Mouse (Mus musculus): ENCODE measurements around the gene Epgn.

Epgn gene

DNA sequence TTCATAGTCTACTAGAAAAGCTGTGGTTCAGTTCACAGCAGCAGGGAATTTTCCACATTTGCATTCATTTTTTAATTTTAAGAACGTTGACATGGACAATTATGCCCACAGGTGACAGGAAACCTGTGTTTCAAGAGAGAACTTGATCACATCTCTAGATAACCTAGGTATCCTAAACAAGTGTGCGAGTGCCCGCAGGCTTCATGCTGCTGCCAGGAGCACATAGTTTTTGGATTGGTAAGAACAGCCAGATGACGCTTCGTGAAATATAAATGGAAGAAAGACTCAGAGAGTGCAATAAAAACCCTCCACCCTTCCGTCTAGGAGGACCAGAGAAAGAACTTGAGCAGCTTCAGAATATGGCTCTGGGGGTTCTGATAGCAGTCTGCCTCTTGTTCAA is at the start of gene Epgn:
Epgn (plus strand) TSS at position 301 of the 400 bp plus-strand sequence.
- in situ Hi-C loops (cut with MboI, MseI): no loop called here

DNA sequence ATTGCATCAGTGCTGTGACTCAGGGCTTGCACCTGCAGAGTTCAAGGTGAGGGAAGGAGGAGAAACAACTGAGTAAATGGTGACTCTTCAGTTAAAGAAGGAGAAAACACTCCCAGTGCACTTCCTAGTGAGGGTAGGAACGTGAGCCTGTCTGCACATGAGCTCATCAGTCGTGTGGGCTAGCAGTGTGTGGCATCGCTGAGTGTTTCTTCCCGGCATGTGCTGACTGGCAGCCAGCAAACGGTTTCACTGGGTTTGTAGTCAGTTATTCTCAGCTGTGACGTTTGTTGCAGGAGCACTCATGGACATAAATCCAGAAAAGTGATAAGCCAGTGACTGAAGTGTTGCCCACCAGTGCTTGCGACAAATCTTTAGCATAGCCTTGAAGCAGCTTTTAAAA is 47.0 kb upstream of the Epgn start:
- in situ Hi-C loops (cut with MboI, MseI): loop anchor here (25.0 kb wide), 1 partner anchor 1068 kb away; no protein-coding TSS in a partner anchor

DNA sequence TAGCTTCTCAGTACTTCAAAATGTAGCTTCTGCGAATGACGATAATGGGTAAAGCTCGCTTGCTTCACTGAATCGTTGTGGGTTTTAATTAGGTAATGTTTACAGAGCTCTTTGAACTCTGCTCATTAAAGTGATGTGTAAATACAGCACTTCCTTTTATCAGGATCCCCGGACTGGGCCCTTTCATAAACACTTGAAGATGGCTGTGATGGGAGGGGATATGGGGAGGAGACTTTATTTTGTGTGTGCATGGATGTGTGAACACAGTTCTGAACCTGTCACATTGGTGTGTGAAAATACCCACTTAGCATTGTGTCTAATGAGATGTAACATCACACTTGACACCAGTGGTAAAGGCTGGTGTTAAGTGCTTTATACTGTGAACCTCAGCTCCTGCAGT is 39.7 kb upstream of the Epgn start:
- in situ Hi-C loops (cut with MboI, MseI): loop anchor here (25.0 kb wide), 1 partner anchor 1075 kb away; no protein-coding TSS in a partner anchor

DNA sequence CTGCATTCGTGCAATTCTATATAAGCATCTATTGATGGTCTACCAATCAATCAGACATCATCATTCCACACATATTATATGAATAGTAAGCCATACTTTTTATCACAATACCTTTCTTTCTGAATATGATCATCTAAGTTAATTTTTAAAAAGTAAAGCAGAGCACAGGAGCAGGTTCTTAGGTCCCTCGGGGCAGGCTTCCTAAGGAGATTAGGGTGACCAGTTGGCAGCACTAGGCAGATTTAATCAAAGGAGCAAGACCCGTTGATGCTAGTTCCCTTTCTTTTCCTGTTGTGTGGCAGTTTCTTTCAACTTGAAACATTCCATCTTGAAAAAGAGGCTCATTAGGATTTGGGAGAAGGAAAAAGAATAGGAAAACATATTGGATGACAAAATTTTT is 39.1 kb upstream of the Epgn start:
- in situ Hi-C loops (cut with MboI, MseI): loop anchor here (25.0 kb wide), 1 partner anchor 1076 kb away; no protein-coding TSS in a partner anchor

DNA sequence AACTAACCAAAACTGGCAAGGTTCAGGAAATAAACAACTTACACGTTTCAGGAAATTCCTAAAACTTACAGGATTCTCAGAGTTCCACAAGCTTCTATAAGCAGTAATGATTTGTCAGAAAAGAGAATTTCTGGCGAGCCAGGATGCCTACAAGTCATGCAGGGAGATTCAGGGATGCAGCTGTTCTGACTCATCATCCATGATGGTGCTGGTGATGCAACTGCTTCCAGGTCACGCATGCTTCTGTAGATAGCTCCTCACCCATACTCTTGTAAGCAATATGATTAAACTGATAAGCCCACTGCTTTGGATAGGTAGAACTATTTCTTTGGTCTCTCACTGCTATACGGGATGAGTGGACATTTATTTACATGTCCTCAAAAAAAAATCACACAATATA is 38.7 kb upstream of the Epgn start:
- in situ Hi-C loops (cut with MboI, MseI): loop anchor here (25.0 kb wide), 1 partner anchor 1076 kb away; no protein-coding TSS in a partner anchor

DNA sequence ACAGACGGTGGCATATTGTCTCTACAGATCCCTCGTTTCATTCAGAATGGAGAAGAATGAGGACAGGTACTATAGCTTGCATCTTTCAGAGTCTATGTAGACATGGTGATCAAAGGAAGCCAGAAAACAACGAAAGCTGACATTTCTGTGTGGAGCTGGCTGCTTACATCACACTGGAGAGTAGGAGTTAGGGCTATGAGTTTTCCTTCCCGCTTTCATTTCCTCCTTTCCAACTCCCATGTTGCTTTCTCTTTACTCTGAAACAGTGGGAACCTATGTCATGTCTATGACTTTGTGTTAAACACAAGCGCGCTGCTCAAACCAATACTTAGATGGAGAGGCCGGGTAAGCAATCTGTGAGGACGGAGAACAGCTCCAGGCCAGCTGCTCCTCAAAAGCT is 27.3 kb upstream of the Epgn start:
- in situ Hi-C loops (cut with MboI, MseI): loop anchor here (25.0 kb wide), 1 partner anchor 1088 kb away; no protein-coding TSS in a partner anchor

DNA sequence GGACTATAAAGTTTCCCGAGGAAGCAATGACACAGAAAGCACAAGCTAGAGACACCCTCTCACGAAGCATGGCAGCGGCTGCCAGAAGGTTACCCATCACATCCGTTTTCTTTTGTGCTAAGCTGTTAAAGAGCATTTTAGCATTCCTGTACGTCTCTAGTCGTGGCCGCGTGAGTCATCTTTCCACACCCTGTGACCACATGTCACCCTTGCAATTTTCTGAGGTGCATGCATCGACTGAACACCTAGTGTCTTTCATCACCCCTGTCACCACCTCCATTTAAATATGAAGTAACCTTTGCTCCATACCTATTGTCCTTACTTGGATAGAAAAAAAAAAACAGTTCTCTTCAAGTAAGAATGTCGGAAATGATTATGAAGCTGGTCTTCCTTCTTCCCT is 12.0 kb upstream of the Epgn start:
- in situ Hi-C loops (cut with MboI, MseI): no loop called here

DNA sequence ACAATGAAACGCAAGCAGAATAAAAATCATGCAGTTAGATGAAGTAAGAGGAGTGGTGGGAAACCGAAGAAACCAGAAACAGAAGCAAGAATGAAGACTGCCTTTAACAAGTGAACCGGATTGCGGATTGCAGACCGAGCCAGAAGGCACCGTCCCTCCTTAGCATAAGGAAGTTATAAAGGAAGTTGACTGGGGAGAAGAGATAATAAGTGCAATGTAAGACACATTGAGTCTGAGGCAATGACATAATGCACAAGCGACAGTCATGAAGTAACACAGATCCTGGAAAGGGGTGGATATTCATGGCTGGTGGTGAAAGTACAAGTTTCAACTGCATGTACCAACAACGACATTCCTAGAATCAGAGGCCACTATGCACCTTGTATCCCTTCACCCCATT is 4.2 kb upstream of the Epgn start:
- in situ Hi-C loops (cut with MboI, MseI): no loop called here

DNA sequence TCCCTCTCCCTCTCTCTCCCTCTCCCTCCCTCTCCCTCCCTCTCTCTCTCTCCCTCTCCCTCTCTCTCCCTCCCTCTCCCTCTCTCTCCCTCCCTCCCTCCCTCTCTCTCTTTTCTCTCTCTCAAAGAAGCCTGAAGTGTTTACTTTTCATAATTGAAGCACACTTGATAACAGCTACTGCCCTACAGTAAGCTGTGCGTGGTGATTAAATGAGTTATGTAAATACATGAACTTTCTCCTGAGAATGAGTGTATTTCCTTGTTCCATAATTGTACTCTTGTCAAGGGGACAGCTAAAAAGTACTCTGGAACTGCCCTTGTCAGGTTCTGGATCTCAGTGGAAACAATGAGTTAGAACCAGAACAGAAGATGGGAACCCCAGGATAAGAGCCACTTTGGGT is 576 bp downstream of the Epgn start:
- in situ Hi-C loops (cut with MboI, MseI): no loop called here

DNA sequence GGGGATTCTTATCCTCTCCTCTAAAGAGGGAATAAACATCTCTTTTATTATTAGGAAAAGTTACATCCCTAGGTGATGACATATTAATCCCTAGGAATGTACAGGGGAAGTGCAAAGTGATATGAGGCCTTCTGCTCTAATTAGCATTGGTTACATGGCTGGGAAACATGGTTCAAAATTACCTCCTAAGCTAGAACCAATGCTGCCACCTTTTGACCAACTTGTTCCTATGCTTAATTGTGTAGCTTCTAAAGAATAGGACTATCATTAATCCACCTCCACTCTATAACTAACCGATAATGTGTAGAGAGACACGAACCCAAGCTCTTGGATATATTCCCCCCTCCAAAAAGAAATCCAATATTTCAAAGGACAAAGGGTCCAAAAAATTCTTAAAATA is 3.4 kb downstream of the Epgn start:
- in situ Hi-C loops (cut with MboI, MseI): loop anchor here (10.0 kb wide), 1 partner anchor 534 kb away; no protein-coding TSS in a partner anchor

DNA sequence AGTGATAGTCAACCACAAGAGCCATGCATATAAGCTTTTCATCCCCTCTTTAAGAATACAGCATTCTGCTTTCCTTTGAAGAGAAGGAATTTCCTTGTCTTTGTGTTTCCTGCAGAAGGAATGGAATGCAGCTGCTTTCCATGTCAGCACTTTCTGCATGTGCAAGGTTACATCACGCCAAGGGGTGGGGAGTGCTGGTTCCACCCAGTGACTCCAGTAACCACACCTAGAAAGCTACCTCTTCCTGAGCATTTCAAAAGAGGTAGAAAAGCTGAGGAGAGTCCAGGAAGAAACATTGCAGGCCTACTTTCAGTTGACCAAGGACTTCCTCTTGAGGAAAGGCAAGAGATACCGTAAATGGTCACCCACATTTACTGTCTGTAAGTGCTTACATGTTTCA is 8.1 kb downstream of the Epgn start:
- in situ Hi-C loops (cut with MboI, MseI): loop anchor here (10.0 kb wide), 1 partner anchor 529 kb away; no protein-coding TSS in a partner anchor

DNA sequence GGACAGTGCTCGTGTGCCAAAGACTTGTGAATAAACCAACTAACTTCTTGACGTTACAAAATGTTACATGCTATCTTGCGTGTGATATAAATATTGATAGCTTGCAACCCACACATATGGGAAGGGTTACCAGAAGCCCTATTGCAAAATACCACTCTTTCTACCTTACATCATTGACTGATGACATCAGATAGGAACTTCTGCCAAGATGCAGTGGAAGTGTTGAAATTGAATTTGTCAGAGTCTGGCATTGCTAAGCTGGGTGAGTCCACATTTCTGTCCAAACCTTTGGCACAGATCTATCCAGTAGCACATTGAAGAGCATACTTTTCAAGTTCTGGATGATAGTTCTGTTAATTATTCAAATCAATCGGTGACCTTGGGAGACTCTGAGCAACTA is 9.4 kb downstream of the Epgn start:
- in situ Hi-C loops (cut with MboI, MseI): loop anchor here (10.0 kb wide), 1 partner anchor 528 kb away; no protein-coding TSS in a partner anchor

DNA sequence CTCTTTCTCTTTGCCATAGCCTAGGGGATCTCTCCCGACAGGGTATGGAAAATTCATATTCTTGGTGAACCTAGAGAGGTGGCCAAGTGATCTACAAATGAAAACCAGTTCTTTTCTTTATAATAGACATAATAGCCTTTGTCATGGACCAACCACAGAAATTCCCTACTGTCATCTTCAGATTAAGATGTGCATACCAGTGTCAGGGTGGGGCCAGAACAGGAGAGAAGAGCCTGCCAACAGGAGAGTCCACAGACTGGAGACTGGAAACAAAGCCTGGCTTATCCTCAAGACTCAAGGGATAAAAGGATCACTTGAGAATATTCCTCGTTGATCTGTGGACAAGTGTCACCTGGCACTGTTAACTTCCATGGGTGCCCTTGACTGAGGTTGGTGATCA is 10.5 kb downstream of the Epgn start:
- in situ Hi-C loops (cut with MboI, MseI): loop anchor here (10.0 kb wide), 1 partner anchor 527 kb away; no protein-coding TSS in a partner anchor

DNA sequence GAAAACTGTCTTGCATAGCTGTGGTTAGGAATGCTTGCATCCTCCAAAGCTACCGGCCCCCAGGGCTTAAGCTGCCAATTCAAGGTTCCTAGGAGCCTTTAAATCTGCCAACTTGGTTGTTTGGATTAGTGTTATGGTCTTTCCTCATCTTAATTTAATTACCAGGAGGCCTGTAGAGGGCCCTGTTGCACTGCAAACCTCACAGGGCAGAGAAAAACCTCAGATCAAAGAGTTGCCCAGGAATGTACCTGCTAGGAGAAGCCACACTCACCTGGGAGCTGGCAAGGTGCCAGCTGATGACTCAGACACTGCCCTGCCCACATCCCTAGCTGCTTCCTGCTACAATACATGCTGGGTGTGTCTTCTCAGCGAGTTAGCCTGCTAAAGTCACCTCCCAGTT is 11.3 kb downstream of the Epgn start:
- in situ Hi-C loops (cut with MboI, MseI): loop anchor here (10.0 kb wide), 1 partner anchor 526 kb away; no protein-coding TSS in a partner anchor

DNA sequence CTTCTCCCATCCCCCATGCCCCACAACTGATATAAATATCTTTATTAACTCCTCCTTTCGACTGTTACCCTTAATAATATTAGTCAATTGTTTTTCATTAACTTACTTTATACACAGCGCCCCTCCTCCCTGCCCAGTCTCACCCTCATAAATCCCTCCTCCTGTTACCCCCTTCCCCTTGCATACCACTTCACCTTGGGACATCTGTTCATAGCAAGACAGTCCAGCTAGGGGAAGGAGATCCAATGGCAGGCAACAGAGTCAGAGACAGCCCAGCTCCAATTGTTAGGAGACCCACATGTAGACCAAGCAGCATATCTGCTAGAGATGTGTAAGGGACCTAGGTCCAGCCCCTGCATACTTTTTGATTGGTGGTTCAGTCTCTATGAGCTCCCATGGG is 11.7 kb downstream of the Epgn start:
- in situ Hi-C loops (cut with MboI, MseI): loop anchor here (10.0 kb wide), 1 partner anchor 526 kb away; no protein-coding TSS in a partner anchor

DNA sequence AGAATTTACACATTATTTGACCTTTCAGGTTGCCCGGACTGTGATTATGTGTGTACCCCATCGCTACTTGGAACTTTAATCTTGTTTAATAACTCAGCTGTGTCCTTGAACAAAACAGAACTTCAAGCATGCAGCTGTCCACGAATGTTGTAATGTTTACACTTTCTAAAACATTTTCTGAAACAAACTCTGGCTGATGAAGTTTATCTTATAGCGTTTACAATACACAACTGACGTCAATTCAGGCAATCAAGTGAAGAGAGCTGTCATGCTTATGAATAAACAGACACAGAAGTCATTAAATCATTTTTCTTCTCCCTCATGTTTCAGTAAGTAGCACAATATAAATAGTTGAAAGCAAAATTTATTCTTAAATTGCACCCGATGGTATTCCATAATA is 20.7 kb downstream of the Epgn start:
- in situ Hi-C loops (cut with MboI, MseI): no loop called here

DNA sequence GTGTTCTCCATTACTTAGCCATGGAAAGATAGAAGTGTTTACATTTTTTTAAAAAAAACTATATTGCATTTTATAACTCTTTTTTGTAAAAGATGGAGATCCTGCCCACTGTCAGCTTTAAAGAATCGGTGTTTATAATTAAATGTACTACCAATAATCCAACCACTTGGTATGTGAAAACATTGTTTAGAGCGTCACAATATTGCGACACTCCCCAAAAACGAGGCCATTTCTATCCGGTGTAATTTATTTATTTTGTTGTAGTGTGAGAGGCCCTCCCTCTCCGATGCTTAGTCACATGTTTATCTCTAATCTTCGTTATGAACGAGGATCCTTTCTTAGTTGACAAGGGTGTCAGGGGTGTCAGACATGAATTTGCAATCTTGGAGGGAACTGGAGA is 21.1 kb downstream of the Epgn start:
- in situ Hi-C loops (cut with MboI, MseI): no loop called here

DNA sequence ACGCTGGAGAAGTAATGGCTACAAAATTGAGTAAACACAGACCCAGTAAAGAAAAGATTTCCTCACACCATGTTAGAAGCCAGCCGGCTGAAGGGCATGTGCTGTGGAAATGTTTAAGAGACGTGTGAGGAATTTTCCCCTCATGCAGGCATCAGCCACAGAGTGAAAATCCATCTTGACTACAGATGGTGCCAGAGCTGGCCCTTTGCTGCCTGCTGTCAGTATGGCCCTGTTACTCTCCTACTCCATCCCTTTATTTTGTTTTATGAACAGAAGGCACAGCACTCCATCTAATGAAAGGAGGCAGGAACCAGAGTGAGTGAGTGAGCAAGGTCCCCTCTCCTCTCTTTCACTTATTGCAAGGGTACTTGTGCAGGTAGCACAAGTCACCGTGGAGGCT is 45.1 kb downstream of the Epgn start:
- in situ Hi-C loops (cut with MboI, MseI): no loop called here

DNA sequence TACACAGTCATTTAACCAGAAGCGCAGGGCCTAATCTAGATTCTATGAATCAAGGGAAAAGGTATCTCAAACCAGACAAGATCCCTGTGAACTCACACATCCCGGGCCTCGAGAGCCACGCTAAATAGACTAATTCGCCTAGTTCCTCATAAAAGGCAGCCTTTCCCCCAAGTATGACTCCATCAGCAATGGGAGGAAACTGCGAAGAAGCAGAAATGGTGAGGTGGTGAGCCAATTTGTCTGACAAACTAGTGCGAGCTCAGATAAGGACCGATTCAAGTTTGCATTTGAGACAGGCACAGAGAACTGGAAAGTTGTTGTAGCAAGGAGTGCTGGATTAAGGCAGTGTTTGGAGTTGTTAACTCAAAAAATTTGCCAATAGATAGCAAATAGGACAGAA is 46.4 kb downstream of the Epgn start:
- in situ Hi-C loops (cut with MboI, MseI): no loop called here

DNA sequence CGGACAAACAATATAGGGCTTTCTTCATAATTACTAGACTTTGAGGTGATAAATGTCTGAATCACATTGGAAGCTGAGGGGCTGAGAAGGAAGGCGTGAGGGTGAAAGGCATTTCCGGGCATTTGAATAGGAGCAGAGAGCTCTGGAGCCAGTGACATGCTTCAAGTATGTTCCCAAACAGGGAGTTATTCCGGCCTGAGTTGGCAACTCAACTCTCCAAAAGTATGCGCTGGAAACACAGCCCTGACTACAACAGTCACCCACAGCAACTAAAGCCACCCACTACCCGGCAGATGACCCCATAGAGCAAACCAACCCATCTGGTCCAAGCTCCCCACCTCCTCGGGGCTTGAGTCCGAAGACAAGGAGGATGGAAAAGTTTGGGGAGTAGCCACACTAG is 46.8 kb downstream of the Epgn start:
- in situ Hi-C loops (cut with MboI, MseI): no loop called here

DNA sequence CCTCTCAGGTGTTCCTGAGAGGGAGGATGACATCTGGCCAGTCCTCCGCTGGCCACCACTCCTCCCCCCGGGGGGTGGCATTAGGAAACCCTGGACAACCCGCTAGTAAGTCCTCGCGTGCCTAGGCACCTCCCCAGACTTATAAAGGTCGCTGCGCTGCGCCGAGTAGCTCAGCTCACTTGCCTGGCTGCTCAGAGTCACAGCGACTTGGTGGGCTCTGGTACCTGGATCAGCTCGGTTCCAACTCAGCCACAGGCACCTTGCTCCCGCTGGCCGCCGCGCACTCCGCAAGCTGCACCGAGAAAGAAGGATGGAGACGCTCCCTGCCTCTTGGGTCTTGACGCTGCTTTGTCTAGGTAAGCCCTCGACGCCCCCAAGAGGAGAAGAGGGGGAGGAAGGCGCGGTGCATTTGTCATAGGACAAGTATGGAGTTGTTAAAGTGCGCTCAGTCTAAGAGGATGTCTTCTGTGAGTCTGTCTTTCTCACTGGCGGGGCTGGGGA is 47.2 kb downstream of the Epgn start, which contains the start of gene Ereg:
Ereg (plus strand) TSS at position 173 of the 501 bp plus-strand sequence.
- in situ Hi-C loops (cut with MboI, MseI): no loop called here

DNA sequence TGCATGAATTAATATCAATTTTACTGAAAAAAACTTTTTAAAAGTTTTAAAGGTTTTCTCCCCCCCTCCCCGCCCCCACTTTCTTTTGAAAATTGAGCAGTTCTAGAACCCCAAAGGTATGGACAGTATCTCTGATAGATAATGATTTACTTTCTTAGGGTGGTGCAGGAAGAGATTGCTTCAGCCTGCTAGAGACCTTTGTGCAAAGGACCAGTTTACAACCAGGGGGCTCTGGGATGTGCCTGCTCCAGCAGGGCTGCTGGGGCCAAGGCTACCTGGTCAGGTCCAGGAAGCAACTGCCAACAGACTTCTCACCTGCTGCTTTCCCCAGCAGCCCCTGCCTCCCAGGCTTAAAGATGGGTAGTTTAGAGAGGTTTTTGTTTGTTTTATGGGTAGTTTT is 47.8 kb downstream of the Epgn start:
- in situ Hi-C loops (cut with MboI, MseI): no loop called here

DNA sequence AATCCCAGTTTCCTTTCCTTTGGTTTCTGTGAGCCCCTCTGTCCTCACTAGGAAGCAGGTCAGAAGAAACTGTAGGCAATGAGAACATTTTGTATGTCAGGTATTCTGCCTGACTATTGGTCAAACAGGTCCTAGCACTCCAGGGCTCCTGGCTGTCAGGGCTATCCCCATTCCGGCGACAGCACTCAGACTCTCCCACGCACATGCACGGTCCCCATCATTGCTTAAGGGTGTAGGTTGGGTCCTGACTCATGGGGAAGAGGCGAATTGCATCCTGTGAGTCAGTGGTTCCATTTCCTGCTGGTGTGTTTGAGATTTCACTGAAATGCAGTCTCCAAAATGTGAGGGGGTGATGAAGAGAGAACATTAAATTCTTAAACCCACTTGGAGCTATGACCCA is 55.8 kb downstream of the Epgn start:
- in situ Hi-C loops (cut with MboI, MseI): no loop called here
